Mouse (Mus musculus) heart, postnatal 0 days (tissue): ENCODE results near the gene Cryab. TPM values are rescaled to one million over a fixed set of nuclear protein-coding genes. Genes with fewer than 3 reads are reported as not detected.
A peak's percentile ranks its signal among the peaks of the same experiment; 100 is the strongest.

Source experiments
- ATAC-seq: fragments of 200-750 bp; cut with Nextera tagmentation; 2 replicates; pipeline ENCODE4 v1.8.0; 2017; ENCODE audit warnings: low read depth, moderate number of reproducible peaks, moderate library complexity; ENCODE audit not compliant: insufficient read depth
- DNase-seq: peaks from one replicate; pipeline ENCODE4 v3.0.0-alpha.2; 2016; ENCODE audit warnings: low spot score
- H3K27ac ChIP-seq: fragments of 300-500 bp; sonication (generic); 2 replicates; pipeline ENCODE4 v1.5.1; 2014; ENCODE audit warnings: low read depth, mild to moderate bottlenecking
- H3K27me3 ChIP-seq: fragments of 300-500 bp; sonication (generic); 2 replicates; pipeline ENCODE4 v1.6.1; 2014; ENCODE audit warnings: low read length, mixed read lengths; ENCODE audit not compliant: control insufficient read depth, insufficient read depth
- H3K36me3 ChIP-seq: fragments of 300-500 bp; sonication (generic); replicated peaks from 2 replicates; pipeline ENCODE4 v1.6.1; 2014; ENCODE audit warnings: low read length, mixed read lengths; ENCODE audit not compliant: control insufficient read depth, insufficient read depth
- H3K4me1 ChIP-seq: fragments of 300-500 bp; sonication (generic); 2 replicates; pipeline ENCODE4 v1.6.1; 2014; ENCODE audit warnings: antibody characterized with exemption; ENCODE audit not compliant: control insufficient read depth, insufficient read depth
- H3K4me2 ChIP-seq: fragments of 300-500 bp; sonication (generic); 2 replicates; pipeline ENCODE4 v1.6.1; 2014; ENCODE audit warnings: low read depth, mild to moderate bottlenecking, low read length, moderate library complexity
- H3K4me3 ChIP-seq: fragments of 300-500 bp; sonication (generic); 2 replicates; pipeline ENCODE4 v1.5.1; 2014; ENCODE audit warnings: low read depth, low read length
- H3K9ac ChIP-seq: fragments of 300-500 bp; sonication (generic); replicated peaks from 2 replicates; pipeline ENCODE4 v1.6.1; 2014; ENCODE audit warnings: low read depth, low read length, mixed read lengths
- H3K9me3 ChIP-seq: fragments of 300-500 bp; sonication (generic); replicated peaks from 2 replicates; pipeline ENCODE4 v1.6.1; 2016; ENCODE audit warnings: low read length; ENCODE audit not compliant: control insufficient read depth
- CTCF ChIP-seq: IDR thresholded peaks from 2 replicates; pipeline ENCODE4 v1.5.1; 2016; ENCODE audit warnings: antibody characterized with exemption, control low read depth, low read depth
- EP300 ChIP-seq: IDR thresholded peaks from 2 replicates; pipeline ENCODE4 v1.6.1; 2016; ENCODE audit warnings: antibody characterized with exemption, low read depth
- WGBS: fragments of 180-500 bp; shearing (Covaris S2); extraction: QIAGEN DNeasy Blood & Tissue Kit; methylation state at CpG from one replicate; pipeline ENCODE4 v1.1.7; 2014; 5-methylcytosine and 5-hydroxymethylcytosine counted together
- polyA plus RNA-seq: library from polyadenylated mRNA; unstranded; fragments of >200 nt; fragmentation: Nextera tagmentation; extraction: Ambion mirVana; gene quantifications from 2 replicates; pipeline ENCODE4 v1.2.1, GENCODE M21; 2015
- total RNA-seq: library from RNA; depleted of rRNA; stranded (reverse); fragments of >200 nt; gene quantifications from 2 replicates; pipeline ENCODE4 v1.2.3, GENCODE M21; 2014; ENCODE audit warnings: low replicate concordance

Cryab gene
- total and polyA plus RNA-seq, 2 experiments from 2014 or later, result 766 to 1,736 TPM

DNA sequence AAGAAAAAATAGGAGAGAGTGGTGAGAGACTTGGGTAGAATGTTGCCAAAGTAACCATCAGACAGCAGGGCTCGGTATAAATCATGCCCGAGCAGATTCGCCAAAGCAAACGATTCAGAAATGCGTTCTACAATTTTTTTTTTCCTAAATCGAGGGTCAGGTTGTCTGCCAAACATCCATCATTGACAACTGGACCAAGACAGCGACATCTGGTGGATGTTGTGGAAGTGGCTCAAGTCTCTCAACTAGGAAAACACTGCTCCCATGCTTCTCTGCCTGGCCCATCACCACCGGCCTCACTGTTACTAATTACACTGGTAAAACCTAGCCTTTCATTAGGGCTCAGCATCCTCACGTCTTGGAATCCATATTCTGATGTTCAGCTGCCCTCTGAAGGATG lies 16.1 kb upstream of the Cryab start:
- H3K27me3 ChIP-seq, result no peaks in the 10 kb centered on the region
- H3K36me3 ChIP-seq, result no peaks in the 10 kb centered on the region
- no peak for ATAC-seq
- H3K9me3 ChIP-seq, result no peaks in the 10 kb centered on the region
- H3K4me1 ChIP-seq, result no peaks in the 10 kb centered on the region
- H3K27ac ChIP-seq, result no peak overlapping the region
- peak overlapping the region; percentile 29; the same call in 1 of the 2 replicates for H3K4me2 ChIP-seq
- DNase-seq, result peak; percentile 54
- H3K9ac ChIP-seq, result no peak overlapping the region
- TF ChIP-seq CTCF, result peak; percentile 84
- TF ChIP-seq EP300, result no peak
- no peak overlapping the region for H3K4me3 ChIP-seq
- 3% methylated on average over 9 of the region's 9 CpGs for WGBS

DNA sequence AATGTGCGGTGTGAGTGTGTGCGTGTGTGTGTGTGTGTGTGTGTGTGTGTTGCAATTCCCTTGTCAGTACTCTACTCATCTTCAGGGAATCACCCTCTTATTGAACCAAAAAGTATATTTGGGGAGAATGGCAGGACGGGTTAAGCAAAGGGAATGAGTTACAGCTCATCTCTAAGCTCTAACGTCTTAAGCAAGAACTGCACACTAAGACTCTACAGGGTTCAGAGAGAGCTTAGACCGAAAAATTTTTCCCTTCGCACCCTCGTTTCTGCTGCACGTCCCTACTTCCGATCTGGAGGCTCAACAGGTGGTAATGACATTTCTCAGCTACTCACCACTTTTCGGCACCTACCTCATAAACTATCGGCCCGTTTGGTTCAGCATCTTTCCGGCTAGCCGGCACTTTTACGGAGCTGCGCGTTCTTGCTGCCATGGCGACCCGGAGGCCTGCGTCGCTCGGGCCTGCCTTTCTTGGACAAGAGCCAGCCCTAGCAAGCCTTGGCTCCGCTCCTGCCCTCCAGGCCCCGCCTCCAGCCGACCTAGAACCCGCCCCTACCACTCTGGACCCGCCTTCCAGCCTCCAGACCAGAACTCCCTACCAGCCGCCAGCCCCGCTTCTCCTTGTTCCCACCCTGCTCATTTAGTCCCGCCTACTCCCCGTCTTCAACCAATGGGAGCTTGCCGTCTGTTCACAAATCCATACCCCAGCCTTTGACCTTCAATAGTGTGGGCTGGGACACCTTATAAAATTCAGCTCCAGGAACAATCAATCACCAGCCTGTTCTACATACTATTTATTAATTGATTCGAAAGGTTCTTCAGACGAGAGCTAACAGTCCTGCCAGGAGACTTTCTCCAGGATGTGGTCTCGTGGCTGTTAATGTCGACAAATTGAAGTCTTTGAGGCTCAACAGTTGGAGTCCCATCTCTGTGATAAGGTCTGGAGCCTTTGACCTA lies 11.9 kb upstream of the Cryab start, which contains the start of gene Dixdc1:
Gene Dixdc1 (minus strand): TSS at position 604 of the 957 bp plus-strand sequence.
- Histone ChIP-seq H3K4me2 (peak within 1 kb of the TSS; percentile 57), H3K4me1 (peaks cover 5% of the 10 kb centered on the region; the same call in 1 of the 2 replicates), H3K9me3 (no peaks in the 10 kb centered on the region), H3K4me3 (peak within 1 kb of the TSS; percentile 38), H3K27me3 (no peaks in the 10 kb centered on the region), H3K27ac (peak within 1 kb of the TSS; percentile 49), H3K36me3 (no peaks in the 10 kb centered on the region), H3K9ac (no peak within 1 kb of the TSS)
- ATAC-seq, result peak; percentile 98
- 11% methylated on average over 36 of the region's 36 CpGs for WGBS
- TF ChIP-seq CTCF, result no peak
- no peak; the same call in 1 of the 2 replicates for TF ChIP-seq EP300
- peak; percentile 95 for DNase-seq

DNA sequence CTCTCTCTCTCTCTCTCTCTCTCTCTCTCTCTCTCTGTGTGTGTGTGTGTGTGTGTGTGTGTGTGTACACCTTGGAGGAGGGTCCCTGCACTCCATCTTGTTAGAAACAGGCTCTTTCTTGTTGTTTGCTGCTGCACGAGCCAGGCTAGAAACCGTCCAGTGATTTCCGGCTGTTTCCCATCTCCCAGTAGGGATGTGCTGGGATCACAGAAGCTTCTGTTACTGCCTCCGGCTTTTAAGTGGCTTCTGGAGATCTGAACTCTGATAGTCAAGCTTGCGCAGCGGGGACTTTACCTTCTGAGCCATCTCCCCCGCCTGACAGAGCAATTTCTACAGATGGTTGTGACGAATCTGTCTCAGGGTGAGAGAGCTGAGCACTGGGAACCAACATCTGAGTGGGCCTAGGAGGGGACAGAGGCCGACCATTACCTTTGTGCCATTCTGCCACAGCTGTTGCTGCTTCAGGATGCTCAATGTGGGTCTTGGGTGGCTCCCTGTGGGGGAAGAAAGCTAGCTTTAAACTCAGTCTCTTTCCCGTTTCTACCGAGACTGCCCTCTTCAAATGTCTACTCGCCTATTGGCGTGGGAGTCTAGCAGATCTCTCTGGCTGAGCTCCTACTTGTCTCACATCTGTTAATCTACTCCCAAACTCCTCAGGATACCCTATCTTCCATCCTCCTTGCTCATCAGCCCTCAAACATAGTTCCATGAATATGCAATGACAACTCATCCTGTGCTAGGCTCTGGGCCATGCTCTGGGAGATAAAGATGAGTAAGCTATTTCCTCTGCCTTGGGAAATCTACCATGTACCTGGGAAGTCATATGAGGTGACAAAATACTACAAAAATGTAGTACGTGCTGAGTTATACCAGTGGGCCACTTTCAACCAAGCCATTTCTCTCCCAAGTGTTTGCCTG lies 10.0 kb upstream of the Cryab start:
- Histone ChIP-seq H3K4me2 (no peak overlapping the region), H3K4me1 (peaks cover 9% of the 10 kb centered on the region; the same call in 1 of the 2 replicates), H3K9me3 (no peaks in the 10 kb centered on the region), H3K27me3 (no peaks in the 10 kb centered on the region), H3K27ac (peak overlapping the region; percentile 41; the same call in 1 of the 2 replicates), H3K9ac (no peak overlapping the region), H3K36me3 (no peaks in the 10 kb centered on the region), H3K4me3 (no peak overlapping the region)
- 73% methylated on average over 14 of the region's 14 CpGs for WGBS
- TF ChIP-seq CTCF (no peak), EP300 (no peak)
- DNase-seq (no peak), ATAC-seq (no peak)

- Histone ChIP-seq H3K4me3 (no peak overlapping the region), H3K27ac (peak overlapping the region; percentile 41), H3K27me3 (no peaks in the 10 kb centered on the region), H3K36me3 (no peaks in the 10 kb centered on the region), H3K4me2 (no peak overlapping the region), H3K9me3 (no peaks in the 10 kb centered on the region), H3K9ac (no peak overlapping the region), H3K4me1 (peaks cover 17% of the 10 kb centered on the region; the same call in 1 of the 2 replicates)
- ATAC-seq (no peak), DNase-seq (no peak)
- no peak for TF ChIP-seq CTCF
- no peak for TF ChIP-seq EP300
- WGBS, result 38% methylated on average over 3 of the region's 3 CpGs
Observed at GRCm38 (mm10) chr9:50742261-50742660, 8.9 kb upstream of the Cryab start.

DNA sequence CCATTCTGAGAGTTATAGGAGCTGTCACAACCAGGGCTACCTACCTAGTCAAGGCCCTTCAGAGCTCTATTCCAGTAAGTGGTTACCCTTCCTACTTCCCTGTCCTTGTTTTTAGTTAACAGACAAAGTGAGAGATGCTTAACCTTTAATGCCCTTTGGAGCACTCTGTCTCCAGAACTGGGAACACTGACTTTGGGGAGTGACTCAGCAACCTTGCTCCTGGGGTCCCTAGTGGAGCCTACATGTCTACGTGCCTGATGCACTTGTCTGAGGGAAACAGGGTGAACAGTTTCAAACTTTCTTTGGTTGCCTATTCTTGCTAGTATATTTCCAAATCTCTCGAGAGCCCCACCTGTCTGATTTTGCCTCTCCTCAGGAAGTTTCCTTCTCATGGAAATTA lies 8.4 kb upstream of the Cryab start:
- Histone ChIP-seq H3K27ac (peak overlapping the region; percentile 41; the same call in 1 of the 2 replicates), H3K36me3 (no peaks in the 10 kb centered on the region), H3K9me3 (no peaks in the 10 kb centered on the region), H3K4me3 (no peak overlapping the region), H3K4me1 (peaks cover 22% of the 10 kb centered on the region; the same call in 1 of the 2 replicates), H3K9ac (no peak overlapping the region), H3K4me2 (no peak overlapping the region), H3K27me3 (no peaks in the 10 kb centered on the region)
- ATAC-seq (no peak), DNase-seq (no peak)
- no peak for TF ChIP-seq CTCF
- no peak for TF ChIP-seq EP300
- WGBS, result 56% methylated on average over 2 of the region's 2 CpGs
